Mouse (Mus musculus) ES-Bruce4 (cell line): Measurements from ENCODE around the gene Pcgf6.

Source experiments
- CTCF ChIP-seq: IDR thresholded peaks from one replicate; pipeline ENCODE4 v1.8.1; 2011; ENCODE audit warnings: low read depth, low read length
- EP300 ChIP-seq: IDR thresholded peaks from 2 replicates; pipeline ENCODE4 v1.6.1; 2011; ENCODE audit warnings: low read depth, low read length; ENCODE audit not compliant: insufficient read depth

- no peak for TF ChIP-seq EP300
- no peak for TF ChIP-seq CTCF
These were observed 65.7 kb downstream of the Pcgf6 start for GRCm38 (mm10) chr19:46984726-46985622.
